Mouse (Mus musculus) T-helper 17 cell (primary cell): Measurements from ENCODE around the gene Olfr527.

Source experiments
- in situ Hi-C, 2 experiments: fragments of 300-600 bp; cut with MboI, MseI; formaldehyde crosslinking; loops; 1 replicate in 1 of 2; 2 replicates in 1 of 2; pipeline ENCODE4 v1.15.1; 2025; ENCODE audit warnings: high pct_unique_total_duplicates in 2 of 2

Olfr527 gene

DNA sequence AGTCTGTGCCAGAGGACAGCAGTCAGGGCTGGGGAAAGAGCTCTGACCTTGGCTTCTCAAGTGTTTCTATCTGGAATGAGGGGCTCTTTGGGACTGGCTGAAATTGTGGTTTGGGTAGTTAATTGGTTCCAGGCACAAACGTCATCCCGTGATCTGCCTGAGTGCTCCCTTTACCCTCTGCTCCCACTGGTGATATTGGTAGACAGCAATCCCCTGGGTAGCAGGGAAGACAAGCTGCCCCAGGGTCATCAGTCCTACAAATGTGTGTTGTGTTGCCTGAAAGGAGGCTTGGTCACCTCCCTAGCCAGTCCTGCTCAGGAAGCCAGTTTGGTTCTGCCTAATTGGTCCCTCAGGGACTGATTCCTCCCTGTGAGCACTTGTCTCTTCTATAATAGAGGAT, at the start of gene Olfr527:
TSS of gene Olfr527 (plus strand) at position 301 of the 400 bp plus-strand sequence.
- in situ Hi-C loops, result no loop called here

DNA sequence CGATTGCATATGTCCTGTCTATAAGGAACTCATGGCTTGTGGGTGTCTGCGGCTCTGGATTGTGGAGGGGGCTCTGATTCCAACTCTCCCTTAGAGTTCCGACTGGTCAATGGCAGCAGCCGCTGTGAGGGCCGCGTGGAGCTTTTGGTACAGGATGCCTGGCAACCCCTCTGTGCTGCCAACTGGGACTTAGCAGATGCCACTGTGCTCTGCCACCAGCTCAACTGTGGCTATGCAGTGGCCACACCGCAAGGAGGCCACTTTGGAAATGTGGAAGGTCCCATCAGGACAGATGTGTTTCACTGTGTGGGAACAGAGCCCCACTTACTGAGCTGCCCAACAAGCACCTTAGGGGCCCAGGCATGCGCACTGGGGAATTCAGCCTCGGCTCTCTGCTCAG, 38.1 kb upstream of the Olfr527 start:
- in situ Hi-C loops, result no loop called here

DNA sequence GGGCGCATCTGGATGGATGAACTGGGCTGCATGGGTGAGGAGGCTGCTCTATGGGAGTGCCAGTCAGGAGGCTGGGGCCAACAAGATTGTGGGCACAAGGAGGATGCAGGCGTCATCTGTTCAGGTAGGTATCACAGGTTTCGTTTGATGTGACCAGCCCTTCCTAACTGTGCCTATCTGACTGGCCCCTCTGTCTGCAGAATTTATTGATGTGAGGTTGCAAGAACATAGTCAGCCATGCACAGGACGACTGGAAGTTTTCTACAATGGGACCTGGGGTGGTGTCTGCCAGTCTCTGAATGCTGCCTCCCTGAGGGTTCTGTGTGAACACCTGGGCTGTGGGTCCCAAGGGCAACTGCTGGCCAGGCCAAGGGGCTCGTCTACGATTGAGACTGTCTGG, 36.9 kb upstream of the Olfr527 start:
- in situ Hi-C loops, result no loop called here

DNA sequence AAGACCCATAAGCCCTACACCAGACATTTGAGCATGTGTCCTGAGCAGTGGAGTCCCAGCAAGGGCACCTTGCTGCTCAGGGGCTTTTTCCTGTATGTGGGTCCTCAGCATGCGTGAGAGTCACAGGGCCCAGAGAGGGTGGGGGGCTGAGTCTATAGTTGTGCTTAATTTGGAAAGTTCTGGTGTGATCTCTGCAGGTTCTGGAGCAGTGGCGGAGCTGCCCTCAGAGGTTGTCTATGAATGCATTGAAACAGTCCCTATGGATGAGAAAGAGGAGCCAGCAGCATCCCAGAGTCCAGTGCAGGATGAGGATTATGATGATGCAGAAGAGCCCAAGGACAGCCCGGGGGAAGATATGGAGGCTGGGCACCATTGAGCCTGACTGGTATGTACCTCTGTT, 34.4 kb upstream of the Olfr527 start:
- in situ Hi-C loops, result no loop called here

DNA sequence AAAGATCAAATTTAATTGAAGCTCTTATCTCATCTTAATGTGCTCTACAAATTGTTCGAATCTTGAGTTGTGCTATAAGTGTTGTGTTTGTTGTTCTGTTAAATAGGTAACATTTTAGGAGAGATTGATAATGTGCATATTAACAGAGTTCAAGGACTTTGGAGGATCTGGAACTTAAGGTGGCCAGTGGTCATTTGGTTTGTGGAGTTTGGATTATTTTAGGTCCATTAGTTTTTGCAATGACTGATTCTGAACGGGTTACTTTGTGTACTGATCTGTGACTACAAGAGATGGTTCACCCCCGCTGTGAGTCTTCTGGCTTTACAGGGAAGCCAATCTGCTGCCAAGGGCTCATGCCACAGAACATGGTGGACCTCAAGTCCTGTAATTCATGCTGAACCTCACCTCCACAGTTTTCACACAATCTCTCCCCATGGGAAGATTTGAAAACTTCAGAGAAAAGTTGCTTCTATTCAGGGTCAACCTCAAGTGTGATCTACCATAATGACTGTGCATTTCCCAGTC, 13.9 kb upstream of the Olfr527 start:
- in situ Hi-C loops, result loop anchor here (5.0 to 10.0 kb wide), 5 partner anchors 37 to 845 kb away; partner anchors contain the start of gene 6430531B16Rik (in 1 of the 2)

- in situ Hi-C loops, result loop anchor here (5.0 to 10.0 kb wide), 5 partner anchors 37 to 844 kb away; partner anchors contain the start of gene 6430531B16Rik (in 1 of the 2)
These were observed 13.3 kb upstream of the Olfr527 start, which contains the start of gene Olfr525 for GRCm38 (mm10) chr7:140320558-140320957. Olfr525 (plus strand) TSS chr7:140320858.

- in situ Hi-C loops, result loop anchor here (5.0 to 10.0 kb wide), 5 partner anchors 36 to 844 kb away; partner anchors contain the start of gene 6430531B16Rik (in 1 of the 2)
These were observed 12.7 kb upstream of the Olfr527 start for GRCm38 (mm10) chr7:140321135-140321534.

DNA sequence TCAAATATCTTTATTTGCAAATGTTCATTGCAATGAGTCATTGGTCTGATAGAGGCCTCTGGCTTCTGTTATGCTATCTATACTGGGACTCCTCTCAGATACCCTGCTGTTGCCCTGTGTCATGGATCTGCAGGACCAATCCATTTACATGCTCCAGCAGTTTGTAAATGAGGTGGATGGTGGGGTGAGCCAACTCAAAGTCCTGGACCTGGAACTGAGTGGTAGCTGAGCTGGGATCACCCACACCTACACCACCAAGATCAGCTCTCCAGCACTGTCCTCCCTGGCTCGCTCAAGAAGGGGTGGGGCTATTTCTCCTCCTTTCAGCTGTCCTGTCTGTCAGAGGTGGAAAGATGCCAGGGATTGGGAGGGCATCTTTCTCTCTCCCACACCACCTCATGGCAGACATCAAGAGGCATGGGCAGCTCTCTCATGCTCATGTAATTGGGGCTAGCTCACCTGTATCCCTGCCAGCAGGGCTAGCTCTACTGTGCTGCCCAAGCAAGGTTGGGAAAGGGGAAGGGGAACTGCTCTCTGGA, 4.0 kb upstream of the Olfr527 start:
- in situ Hi-C loops, result loop anchor here in 1 of 2 experiments (10.0 kb wide), 2 partner anchors 205 to 835 kb away; no protein-coding TSS in a partner anchor

- in situ Hi-C loops, result no loop called here
These were observed 27.8 kb downstream of the Olfr527 start, which contains the start of gene Olfr60 for GRCm38 (mm10) chr7:140361571-140361970. Olfr60 (minus strand) TSS chr7:140361671.

DNA sequence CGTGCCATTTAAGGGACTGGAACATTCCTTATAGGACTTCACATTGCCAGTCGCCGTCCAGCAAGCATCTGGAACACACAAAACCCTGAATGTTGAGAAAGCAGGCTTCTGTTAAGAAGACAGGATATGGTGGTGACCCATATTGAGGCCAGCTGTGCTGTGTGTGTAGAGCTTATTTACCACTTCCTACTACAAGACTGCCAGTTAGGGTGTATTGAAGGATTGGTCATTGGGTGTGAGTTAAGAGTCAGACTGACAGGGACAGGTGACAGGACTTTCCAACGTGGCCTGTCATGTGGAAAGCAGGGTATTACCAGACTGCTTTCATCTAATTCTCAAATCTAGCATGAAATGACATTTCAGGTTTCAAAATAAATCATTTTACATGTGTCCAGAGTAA, 40.5 kb downstream of the Olfr527 start:
- in situ Hi-C loops, result loop anchor here (5.0 kb wide), 2 partner anchors 52 to 163 kb away; partner anchors contain the start of gene Olfr525 (in 1 of the 2)

- in situ Hi-C loops, result no loop called here
These were observed 42.4 kb downstream of the Olfr527 start, which contains the start of gene Olfr530 for GRCm38 (mm10) chr7:140376231-140376630. Olfr530 (minus strand) TSS chr7:140376331.

- in situ Hi-C loops, result no loop called here
These were observed 43.1 kb downstream of the Olfr527 start for GRCm38 (mm10) chr7:140376911-140377310.
